11 mouse cellular contexts compared by ENCODE assay signal in the genomic region with DNA sequence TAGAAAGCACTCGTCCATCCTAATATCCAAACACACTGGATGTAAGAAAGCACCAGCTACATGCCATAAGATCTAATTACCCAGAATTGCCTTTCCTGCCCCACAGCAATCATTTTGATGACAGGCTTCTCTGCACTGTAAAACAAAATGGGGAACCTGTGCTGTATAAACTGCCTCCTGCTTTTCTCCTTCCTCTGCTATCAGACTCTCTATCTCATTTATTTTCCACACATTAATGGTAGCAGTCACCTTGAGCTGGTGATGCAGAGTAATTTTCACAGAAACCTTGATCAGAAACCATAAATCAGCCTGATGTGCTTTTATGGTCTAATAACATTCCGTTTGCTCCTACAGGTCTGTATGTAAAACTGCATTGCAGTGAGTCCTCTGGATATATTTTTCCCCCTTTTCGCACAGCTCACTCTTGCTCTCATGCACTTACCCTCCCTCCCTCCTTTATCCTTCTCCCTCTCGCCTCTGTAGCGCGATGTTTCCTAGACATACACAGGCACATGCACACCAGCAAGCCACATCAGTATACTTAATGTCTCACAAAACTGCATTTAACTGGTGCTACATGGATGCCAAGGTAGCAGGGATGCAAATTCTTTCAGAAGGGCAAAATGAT.
A peak's percentile ranks its signal among the peaks of the same experiment; 100 is the strongest.
DNase-seq lines count a peak whose midpoint lies in the region; ATAC-seq and TF ChIP-seq lines count a peak whose summit lies in the region.
"Had no signal": no experiment of that assay in that cellular context is flagged by ENCODE, and none has a peak within 500 bp of the region (broad histone marks: within the 10 kb centered on the region; RNA-seq: fewer than 3 reads in every experiment).

No protein-coding gene starts in this region.

- DNase-seq in brain, adult 2 months (ENCODE audit: low read depth, low spot score): peak; percentile 5
- DNase-seq in brain, embryonic 14.5 days (ENCODE audit: low read depth): peak; percentile 61
- DNase-seq in layer of hippocampus, adult 11-12 months (ENCODE audit: low spot score): no peak
- no peak for DNase-seq in gastrocnemius, adult 8-10 months (ENCODE audit: low spot score in 2 of 2)
- DNase-seq in gastrocnemius, postnatal 10 days: no peak
- DNase-seq: adrenal gland, postnatal 10 days; gastrocnemius, postnatal 14 days; lung, embryonic 14.5 days had no signal

- no peak overlapping the region for H3K9ac ChIP-seq in hindbrain, embryonic 15.5 days
- no peak overlapping the region for H3K9ac ChIP-seq in midbrain, embryonic 13.5 days (replicated peaks)
- H3K9ac ChIP-seq: lung, embryonic 14.5 days had no signal

- TF ChIP-seq POLR2A in brain, embryonic 14.5 days (IDR thresholded peaks at IDR 0.05; ENCODE audit: borderline replicate concordance, extremely low read depth, insufficient read depth, insufficient read length, poor library complexity, severe bottlenecking): no peak

- no peak overlapping the region for H3K4me3 ChIP-seq in hindbrain, embryonic 15.5 days
- no peak overlapping the region for H3K4me3 ChIP-seq in midbrain, embryonic 13.5 days (replicated peaks)

- H3K9me3 ChIP-seq in hindbrain, embryonic 15.5 days: no peaks in the 10 kb centered on the region
- H3K9me3 ChIP-seq in midbrain, embryonic 13.5 days: no peaks in the 10 kb centered on the region

- no peaks in the 10 kb centered on the region for H3K36me3 ChIP-seq in hindbrain, embryonic 15.5 days
- no peaks in the 10 kb centered on the region for H3K36me3 ChIP-seq in midbrain, embryonic 13.5 days

- no peak for TF ChIP-seq CTCF in brain, embryonic 14.5 days (IDR thresholded peaks at IDR 0.05; ENCODE audit: borderline replicate concordance, extremely low read depth, insufficient read depth, insufficient read length)

- H3K27ac ChIP-seq in hindbrain, embryonic 15.5 days (replicated peaks): peak overlapping the region; percentile 82
- peak overlapping the region; percentile 48 for H3K27ac ChIP-seq in midbrain, embryonic 13.5 days
- H3K27ac ChIP-seq: stomach, postnatal 0 days had no signal

- no peaks in the 10 kb centered on the region for H3K27me3 ChIP-seq in hindbrain, embryonic 15.5 days
- H3K27me3 ChIP-seq in midbrain, embryonic 13.5 days: no peaks in the 10 kb centered on the region

- 51% methylated on average over 6 of the region's 6 CpGs for WGBS in hindbrain, embryonic 15.5 days
- WGBS in midbrain, embryonic 13.5 days: 70% methylated on average over 6 of the region's 6 CpGs

- H3K4me2 ChIP-seq in hindbrain, embryonic 15.5 days: no peak overlapping the region; the same call in 1 of the 2 replicates
- no peak overlapping the region for H3K4me2 ChIP-seq in midbrain, embryonic 13.5 days (replicated peaks)
- H3K4me2 ChIP-seq: lung, embryonic 14.5 days had no signal

- ATAC-seq in hindbrain, embryonic 15.5 days (ENCODE audit: low FRiP score, low read depth): peak; percentile 86
- peak; percentile 70 for ATAC-seq in midbrain, embryonic 13.5 days

- peaks cover 30% of the 10 kb centered on the region for H3K4me1 ChIP-seq in hindbrain, embryonic 15.5 days (replicated peaks)
- H3K4me1 ChIP-seq in midbrain, embryonic 13.5 days (replicated peaks): peaks cover 24% of the 10 kb centered on the region

Comparison
In these comparisons a context has a peak if more than half of its experiments do, and no peak if none do; other contexts are left out.
1. DNase-seq: peak in brain, adult 2 months (single experiment) and brain, embryonic 14.5 days (single experiment); none in layer of hippocampus, adult 11-12 months (single experiment), gastrocnemius, adult 8-10 months (0 of 2) and gastrocnemius, postnatal 10 days (single experiment).